Mouse (Mus musculus) kidney, postnatal 0 days (tissue): ENCODE data around the gene Hhip. TPM values are rescaled to one million over a fixed set of nuclear protein-coding genes. Genes with fewer than 3 reads are reported as not detected.

ENCODE experiments used
- ATAC-seq: fragments of 200-750 bp; cut with Nextera tagmentation; replicated peaks from 2 replicates; pipeline ENCODE4 v1.8.0; 2017; ENCODE audit warnings: low read depth, moderate number of reproducible peaks, moderate TSS enrichment, moderate library complexity; ENCODE audit not compliant: low FRiP score
- DNase-seq: peaks from one replicate; pipeline ENCODE4 v3.0.0-alpha.2; 2016; ENCODE audit warnings: low spot score
- H3K27ac ChIP-seq: fragments of 300-500 bp; sonication (generic); 2 replicates; pipeline ENCODE4 v1.5.1; 2014; ENCODE audit warnings: mild to moderate bottlenecking
- H3K27me3 ChIP-seq: fragments of 300-500 bp; sonication (generic); 2 replicates; pipeline ENCODE4 v1.6.1; 2014; ENCODE audit warnings: low read length, mixed read lengths; ENCODE audit not compliant: insufficient read depth
- H3K36me3 ChIP-seq: fragments of 300-500 bp; sonication (generic); 2 replicates; pipeline ENCODE4 v1.6.1; 2014; ENCODE audit warnings: low read length, mixed read lengths; ENCODE audit not compliant: insufficient read depth
- H3K4me1 ChIP-seq: fragments of 300-500 bp; sonication (generic); replicated peaks from 2 replicates; pipeline ENCODE4 v1.6.1; 2014; ENCODE audit warnings: antibody characterized with exemption, low read length, mixed read lengths; ENCODE audit not compliant: insufficient read depth
- H3K4me2 ChIP-seq: fragments of 300-500 bp; sonication (generic); 2 replicates; pipeline ENCODE4 v1.6.1; 2014; ENCODE audit warnings: mild to moderate bottlenecking, low read length, moderate library complexity, mixed read lengths
- H3K4me3 ChIP-seq: fragments of 300-500 bp; sonication (generic); replicated peaks from 2 replicates; pipeline ENCODE4 v1.5.1; 2014; ENCODE audit warnings: low read depth, low read length
- H3K9ac ChIP-seq: fragments of 300-500 bp; sonication (generic); 2 replicates; pipeline ENCODE4 v1.6.1; 2014; ENCODE audit warnings: low read depth, low read length
- H3K9me3 ChIP-seq: fragments of 300-500 bp; sonication (generic); replicated peaks from 2 replicates; pipeline ENCODE4 v1.6.1; 2016; ENCODE audit warnings: low read length, inconsistent platforms, mixed read lengths
- CTCF ChIP-seq: IDR thresholded peaks from 2 replicates; pipeline ENCODE4 v1.5.1; 2016; ENCODE audit warnings: antibody characterized with exemption, low read depth, mild to moderate bottlenecking, moderate library complexity
- WGBS: fragments of 180-500 bp; shearing (Covaris S2); extraction: QIAGEN DNeasy Blood & Tissue Kit; methylation state at CpG from one replicate; pipeline ENCODE4 v1.1.7; 2014; 5-methylcytosine and 5-hydroxymethylcytosine counted together
- polyA plus RNA-seq: library from polyadenylated mRNA; unstranded; fragments of >200 nt; fragmentation: Nextera tagmentation; extraction: Ambion mirVana; gene quantifications from 2 replicates; pipeline ENCODE4 v1.2.1, GENCODE M21; 2015

Hhip gene
- polyA plus RNA-seq, 1 experiment from 2014 or later: 7.6 TPM

DNA sequence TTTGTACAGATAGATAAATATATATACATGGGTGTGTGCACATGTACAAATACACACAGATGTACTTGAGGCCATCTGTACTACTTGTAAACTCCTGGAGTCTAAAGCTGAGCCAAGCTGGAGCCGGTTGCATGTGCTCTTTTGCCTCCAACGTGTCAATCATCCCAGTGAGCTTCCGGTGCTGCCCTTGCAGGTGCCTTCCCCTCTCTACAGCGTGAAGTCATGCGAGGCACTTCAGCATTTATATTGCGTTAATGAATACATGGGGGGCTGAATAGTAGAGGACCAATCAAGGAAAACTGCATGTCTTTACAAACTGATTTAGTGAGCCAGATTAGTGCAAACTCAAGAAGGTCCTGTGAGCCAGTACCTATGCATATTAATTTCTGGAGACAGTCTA lies 91.6 kb downstream of the Hhip start:
- DNase-seq (no peak), ATAC-seq (no peak; the same call in 1 of the 2 replicates)
- no peak overlapping the region for H3K4me3 ChIP-seq
- H3K4me1 ChIP-seq: no peaks in the 10 kb centered on the region
- no peaks in the 10 kb centered on the region for H3K36me3 ChIP-seq
- H3K4me2 ChIP-seq: no peak overlapping the region
- H3K27me3 ChIP-seq: no peaks in the 10 kb centered on the region
- WGBS: 48% methylated on average over 6 of the region's 6 CpGs
- H3K27ac ChIP-seq: no peak overlapping the region
- TF ChIP-seq CTCF: no peak
- no peak overlapping the region for H3K9ac ChIP-seq
- no peaks in the 10 kb centered on the region for H3K9me3 ChIP-seq

DNA sequence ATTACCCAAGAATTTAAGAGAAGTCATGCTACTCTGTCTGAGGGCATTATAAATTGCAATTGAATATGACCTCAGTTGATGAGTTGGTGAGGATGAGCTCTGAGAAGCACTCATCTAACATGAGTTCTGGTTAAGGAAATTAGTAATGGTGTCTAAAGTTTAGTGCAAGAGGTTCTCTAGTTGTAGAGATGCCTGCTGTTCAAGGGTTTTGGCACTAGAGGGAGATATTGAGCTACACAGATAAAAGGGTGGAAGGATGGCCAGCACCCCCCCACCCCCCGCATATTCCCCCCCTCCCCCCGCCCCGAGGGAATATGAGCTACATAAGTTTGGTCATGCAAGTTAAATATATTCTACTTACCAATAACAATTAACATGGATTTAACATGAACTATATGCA lies 104.9 kb downstream of the Hhip start:
- no peak for DNase-seq

DNA sequence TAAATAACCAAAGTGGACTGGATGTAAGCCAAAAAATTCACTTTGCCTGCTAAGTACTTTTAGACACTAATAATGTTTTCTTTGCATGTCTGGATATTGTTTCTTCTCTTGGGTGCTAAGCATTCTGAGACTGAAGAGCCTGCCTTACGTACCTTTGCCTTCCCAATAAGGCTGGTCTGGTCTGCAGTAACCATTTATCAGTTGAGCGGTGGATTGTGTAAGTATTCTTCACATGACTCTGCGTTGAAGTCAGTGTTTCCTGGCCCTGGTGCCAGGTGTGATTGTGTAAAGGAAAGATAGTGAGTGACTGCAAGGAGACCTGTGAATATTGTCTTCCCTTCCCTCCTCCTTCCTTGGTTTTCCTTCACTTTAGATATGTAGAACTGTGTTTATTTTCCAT lies 107.4 kb downstream of the Hhip start:
- no peak overlapping the region for H3K9ac ChIP-seq
- no peaks in the 10 kb centered on the region for H3K4me1 ChIP-seq
- H3K4me3 ChIP-seq: no peak overlapping the region
- H3K27me3 ChIP-seq: no peaks in the 10 kb centered on the region
- 87% methylated on average over 3 of the region's 3 CpGs for WGBS
- H3K36me3 ChIP-seq: no peaks in the 10 kb centered on the region
- no peak overlapping the region for H3K27ac ChIP-seq
- no peaks in the 10 kb centered on the region for H3K9me3 ChIP-seq
- TF ChIP-seq CTCF: no peak
- no peak overlapping the region for H3K4me2 ChIP-seq
- DNase-seq: no peak
- ATAC-seq: no peak

More for the DNA sequence above, 104.9 kb downstream of the Hhip start:
- Histone ChIP-seq H3K27ac (no peak overlapping the region), H3K9me3 (no peaks in the 10 kb centered on the region), H3K9ac (no peak overlapping the region), H3K4me2 (no peak overlapping the region), H3K36me3 (no peaks in the 10 kb centered on the region), H3K4me3 (no peak overlapping the region), H3K4me1 (no peaks in the 10 kb centered on the region), H3K27me3 (no peaks in the 10 kb centered on the region)
- no peak for ATAC-seq
- 14% methylated on average over 3 of the region's 3 CpGs for WGBS
- peak; percentile 47; the same call in 1 of the 2 replicates for TF ChIP-seq CTCF

- no peak overlapping the region for H3K27ac ChIP-seq
- DNase-seq: no peak
- H3K9me3 ChIP-seq: no peaks in the 10 kb centered on the region
- no peaks in the 10 kb centered on the region for H3K4me1 ChIP-seq
- H3K9ac ChIP-seq: no peak overlapping the region
- TF ChIP-seq CTCF: no peak
- no peak overlapping the region for H3K4me2 ChIP-seq
- no peaks in the 10 kb centered on the region for H3K36me3 ChIP-seq
- no peak for ATAC-seq
- no peak overlapping the region for H3K4me3 ChIP-seq
- no peaks in the 10 kb centered on the region for H3K27me3 ChIP-seq
- 54% methylated on average over 9 of the region's 9 CpGs for WGBS
Measured at GRCm38 (mm10) chr8:79945501-79946076, 112.2 kb downstream of the Hhip start.

DNA sequence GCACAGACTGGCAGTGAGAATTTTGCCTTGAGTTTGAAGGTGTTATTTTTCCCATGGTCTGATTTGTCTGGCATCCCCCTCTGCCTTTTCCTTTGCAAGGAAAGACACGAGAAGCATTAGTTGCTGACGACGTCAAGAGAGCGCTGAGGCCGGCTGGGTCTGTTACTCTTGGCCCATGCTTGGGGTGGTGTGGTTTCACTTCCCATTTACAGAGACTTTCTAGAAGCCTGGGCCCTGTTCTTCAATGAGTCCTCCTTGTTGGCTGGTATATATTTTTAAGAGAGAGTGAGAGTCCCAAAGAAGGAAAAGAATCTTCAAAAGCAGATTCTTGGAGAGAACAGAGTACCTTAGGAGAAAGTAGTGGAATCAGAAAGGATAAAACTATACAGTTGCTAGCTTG lies 116.7 kb downstream of the Hhip start:
- Histone ChIP-seq H3K9ac (no peak overlapping the region), H3K9me3 (no peaks in the 10 kb centered on the region), H3K4me3 (no peak overlapping the region), H3K4me2 (no peak overlapping the region), H3K36me3 (no peaks in the 10 kb centered on the region), H3K27me3 (no peaks in the 10 kb centered on the region), H3K27ac (no peak overlapping the region), H3K4me1 (no peaks in the 10 kb centered on the region)
- no peak for TF ChIP-seq CTCF
- DNase-seq (no peak), ATAC-seq (no peak)
- 87% methylated on average over 5 of the region's 5 CpGs for WGBS

DNA sequence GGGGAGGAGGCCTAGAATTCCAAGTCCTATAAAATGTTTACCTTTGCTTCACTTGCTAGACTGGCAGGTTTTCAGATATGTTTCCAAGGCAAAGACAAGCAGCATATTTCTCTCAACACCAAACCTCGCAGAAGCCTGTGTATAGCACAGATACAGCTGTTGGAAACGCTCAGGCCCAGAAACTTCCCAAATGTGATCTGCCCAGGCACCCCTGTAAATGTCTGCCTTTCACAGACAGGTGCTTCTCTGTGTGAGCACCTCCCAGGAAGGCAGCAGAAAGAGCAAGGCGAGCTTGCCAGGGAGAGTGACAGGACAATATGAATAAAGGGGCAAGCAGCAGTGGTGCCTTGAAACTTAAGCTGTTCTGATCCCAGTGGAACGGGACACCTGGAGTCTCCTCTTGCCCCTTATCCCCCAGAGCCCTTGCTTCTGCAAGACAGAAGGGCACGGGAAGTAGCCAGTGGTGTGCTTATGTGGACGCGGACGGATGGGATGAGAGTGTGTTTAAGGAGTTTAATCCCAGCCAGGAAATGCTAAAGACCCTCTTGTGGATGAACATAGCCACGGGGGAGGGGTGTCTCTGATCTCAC lies 120.9 kb downstream of the Hhip start:
- ATAC-seq (no peak), DNase-seq (no peak)
- H3K9me3 ChIP-seq: no peaks in the 10 kb centered on the region
- no peak overlapping the region for H3K4me3 ChIP-seq
- WGBS: 42% methylated on average over 9 of the region's 9 CpGs
- no peak overlapping the region for H3K27ac ChIP-seq
- no peak for TF ChIP-seq CTCF
- H3K36me3 ChIP-seq: no peaks in the 10 kb centered on the region
- H3K27me3 ChIP-seq: no peaks in the 10 kb centered on the region
- H3K9ac ChIP-seq: no peak overlapping the region
- no peak overlapping the region for H3K4me2 ChIP-seq
- no peaks in the 10 kb centered on the region for H3K4me1 ChIP-seq

DNA sequence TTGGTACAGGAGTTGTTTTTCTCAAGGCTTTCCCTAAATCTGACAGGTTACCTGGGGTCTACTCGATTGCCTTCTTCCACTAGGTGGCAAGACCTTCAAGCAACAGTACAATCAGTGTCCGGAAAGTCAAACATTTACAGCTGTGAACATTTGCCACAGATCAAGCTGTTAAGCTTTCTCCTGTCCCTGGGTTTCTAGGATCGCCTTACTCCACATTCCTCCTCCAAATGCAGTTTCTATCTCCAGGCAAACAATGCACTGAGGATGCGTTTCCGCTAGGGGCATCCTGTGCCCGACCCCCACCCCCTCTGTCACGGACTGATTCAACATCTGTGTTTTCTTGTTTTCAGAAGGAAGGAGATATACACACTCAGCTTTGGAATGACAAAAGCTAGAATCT lies 122.0 kb downstream of the Hhip start:
- no peak overlapping the region for H3K4me3 ChIP-seq
- no peak overlapping the region for H3K27ac ChIP-seq
- peak; percentile 33; the same call in 1 of the 2 replicates for ATAC-seq
- peak; percentile 80 for DNase-seq
- no peaks in the 10 kb centered on the region for H3K9me3 ChIP-seq
- H3K4me1 ChIP-seq: no peaks in the 10 kb centered on the region
- H3K27me3 ChIP-seq: no peaks in the 10 kb centered on the region
- H3K9ac ChIP-seq: no peak overlapping the region
- H3K36me3 ChIP-seq: no peaks in the 10 kb centered on the region
- WGBS: 24% methylated on average over 7 of the region's 7 CpGs
- peak; percentile 60 for TF ChIP-seq CTCF
- H3K4me2 ChIP-seq: no peak overlapping the region
